Mouse (Mus musculus) hindbrain, postnatal 0 days (tissue): Measurements from ENCODE around the gene Zfyve26. TPM values are rescaled to one million over a fixed set of nuclear protein-coding genes. Genes with fewer than 3 reads are reported as not detected.
"Not testable (repeated sequence)": the region's sequence is repeated elsewhere in the genome, so short reads cannot be mapped to it uniquely, and the experiment has no call there.

Source experiments
- ATAC-seq: fragments of 200-750 bp; cut with Nextera tagmentation; 2 replicates; pipeline ENCODE4 v1.8.0; 2017; ENCODE audit warnings: mild to moderate bottlenecking, moderate TSS enrichment, moderate library complexity
- DNase-seq: peaks from one replicate; pipeline ENCODE4 v3.0.0-alpha.2; 2015; ENCODE audit warnings: low spot score
- H3K27ac ChIP-seq: fragments of 300-500 bp; sonication (generic); 2 replicates; pipeline ENCODE4 v1.5.1; 2014; ENCODE audit warnings: mild to moderate bottlenecking
- H3K27me3 ChIP-seq: fragments of 300-500 bp; sonication (generic); 2 replicates; pipeline ENCODE4 v1.6.1; 2014; ENCODE audit warnings: low read length, mixed read lengths; ENCODE audit not compliant: insufficient read depth
- H3K36me3 ChIP-seq: fragments of 300-500 bp; sonication (generic); 2 replicates; pipeline ENCODE4 v1.6.1; 2014; ENCODE audit warnings: low read length, mixed read lengths; ENCODE audit not compliant: insufficient read depth
- H3K4me1 ChIP-seq: fragments of 300-500 bp; sonication (generic); 2 replicates; pipeline ENCODE4 v1.6.1; 2014; ENCODE audit warnings: antibody characterized with exemption, low read length, mixed read lengths; ENCODE audit not compliant: insufficient read depth
- H3K4me2 ChIP-seq: fragments of 300-500 bp; sonication (generic); 2 replicates; pipeline ENCODE4 v1.6.1; 2014; ENCODE audit warnings: low read depth, mild to moderate bottlenecking, low read length, moderate library complexity, mixed read lengths
- H3K4me3 ChIP-seq: fragments of 300-500 bp; sonication (generic); 2 replicates; pipeline ENCODE4 v1.5.1; 2014; ENCODE audit warnings: low read length
- H3K9ac ChIP-seq: fragments of 300-500 bp; sonication (generic); replicated peaks from 2 replicates; pipeline ENCODE4 v1.6.1; 2014; ENCODE audit warnings: mild to moderate bottlenecking, low read length, moderate library complexity, mixed read lengths
- H3K9me3 ChIP-seq: fragments of 300-500 bp; sonication (generic); 2 replicates; pipeline ENCODE4 v1.6.1; 2016; ENCODE audit warnings: low read length, mixed read lengths
- CTCF ChIP-seq: IDR thresholded peaks from 2 replicates; pipeline ENCODE4 v1.5.1; 2016; ENCODE audit warnings: antibody characterized with exemption, control low read depth, low read depth
- WGBS: fragments of 180-500 bp; shearing (Covaris S2); extraction: QIAGEN DNeasy Blood & Tissue Kit; methylation state at CpG from one replicate; pipeline ENCODE4 v1.1.7; 2014; 5-methylcytosine and 5-hydroxymethylcytosine counted together
- polyA plus RNA-seq: library from polyadenylated mRNA; unstranded; fragments of >200 nt; fragmentation: Nextera tagmentation; extraction: Ambion mirVana; gene quantifications from 2 replicates; pipeline ENCODE4 v1.2.1, GENCODE M21; 2015
- total RNA-seq: library from RNA; depleted of rRNA; stranded (reverse); fragments of >200 nt; gene quantifications from 2 replicates; pipeline ENCODE4 v1.2.3, GENCODE M21; 2014

The Zfyve26 gene
- total and polyA plus RNA-seq, 2 experiments from 2014 or later, result 7.7 to 28.0 TPM

DNA sequence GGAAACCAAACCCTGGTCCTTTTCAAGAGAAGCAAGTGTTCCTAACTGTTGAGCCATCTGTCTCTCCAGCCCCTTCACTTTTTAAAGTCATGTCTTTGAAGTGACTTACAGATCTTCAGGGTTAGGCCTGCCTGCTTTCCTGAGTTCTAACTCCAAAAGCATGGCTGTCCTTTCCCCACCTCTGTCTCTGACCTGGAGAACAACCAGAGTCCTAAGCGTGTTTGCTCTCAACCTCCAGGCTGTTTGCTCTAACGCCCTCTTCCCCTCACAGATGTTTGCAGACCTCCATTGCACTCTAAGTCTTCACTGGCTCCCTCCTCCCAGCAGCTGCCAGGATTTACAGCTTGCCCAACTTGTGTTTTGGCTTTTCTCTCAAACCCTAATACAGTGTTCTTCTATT, 30.6 kb upstream of the Zfyve26 start:
- WGBS, result 77% methylated on average over 2 of the region's 2 CpGs
- no peaks in the 10 kb centered on the region for H3K9me3 ChIP-seq
- no peak overlapping the region for H3K4me2 ChIP-seq
- ATAC-seq (no peak), DNase-seq (no peak)
- no peak for TF ChIP-seq CTCF
- H3K27ac ChIP-seq, result no peak overlapping the region
- H3K4me1 ChIP-seq, result no peaks in the 10 kb centered on the region
- no peaks in the 10 kb centered on the region for H3K27me3 ChIP-seq
- H3K9ac ChIP-seq, result no peak overlapping the region
- no peak overlapping the region for H3K4me3 ChIP-seq
- H3K36me3 ChIP-seq, result no peaks in the 10 kb centered on the region

DNA sequence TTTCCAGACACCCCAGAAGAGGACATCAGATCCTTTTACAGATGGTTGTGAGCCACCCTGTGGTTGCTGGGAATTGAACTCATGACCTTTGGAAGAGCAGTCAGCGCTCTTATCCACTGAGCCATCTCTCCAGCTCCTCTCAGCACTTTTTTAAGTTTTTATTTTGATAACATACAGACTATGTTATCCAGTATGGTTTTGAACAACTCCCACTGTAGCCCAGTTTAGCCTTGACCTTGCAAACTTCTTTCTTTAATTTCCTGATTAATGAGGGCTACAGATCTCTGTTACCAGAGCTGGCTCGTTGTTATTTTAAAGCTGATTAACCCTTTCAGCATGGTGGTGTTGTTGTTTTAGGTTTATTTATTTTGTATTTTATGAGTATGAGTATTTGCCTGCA, 30.1 kb upstream of the Zfyve26 start:
- Histone ChIP-seq H3K36me3 (no peaks in the 10 kb centered on the region), H3K9me3 (no peaks in the 10 kb centered on the region), H3K4me3 (no peak overlapping the region), H3K27me3 (no peaks in the 10 kb centered on the region), H3K4me1 (no peaks in the 10 kb centered on the region), H3K27ac (no peak overlapping the region), H3K9ac (no peak overlapping the region), H3K4me2 (no peak overlapping the region)
- TF ChIP-seq CTCF, result no peak
- WGBS, result 76% methylated on average over 2 of the region's 2 CpGs
- no peak for DNase-seq
- ATAC-seq, result no peak

DNA sequence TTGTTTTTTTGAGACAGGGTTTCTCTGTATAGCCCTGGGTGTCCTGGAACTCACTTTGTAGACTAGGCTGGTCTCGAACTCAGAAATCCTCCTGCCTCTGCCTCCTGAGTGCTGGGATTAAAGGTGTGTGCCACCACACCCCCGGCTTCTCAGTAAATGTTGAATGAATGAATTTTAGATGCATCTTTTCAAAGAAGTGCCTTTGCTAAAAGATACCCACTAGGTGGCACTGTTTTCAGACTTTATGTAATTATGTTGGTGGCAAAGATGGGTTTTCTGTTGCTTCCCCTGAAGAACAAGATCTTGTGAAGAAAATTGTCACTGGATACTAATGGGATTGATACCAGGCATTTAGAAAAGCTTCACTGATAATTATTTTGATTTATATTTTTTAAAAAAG, 26.4 kb upstream of the Zfyve26 start:
- TF ChIP-seq CTCF, result peak; percentile 59
- not testable (repeated sequence) for ATAC-seq

DNA sequence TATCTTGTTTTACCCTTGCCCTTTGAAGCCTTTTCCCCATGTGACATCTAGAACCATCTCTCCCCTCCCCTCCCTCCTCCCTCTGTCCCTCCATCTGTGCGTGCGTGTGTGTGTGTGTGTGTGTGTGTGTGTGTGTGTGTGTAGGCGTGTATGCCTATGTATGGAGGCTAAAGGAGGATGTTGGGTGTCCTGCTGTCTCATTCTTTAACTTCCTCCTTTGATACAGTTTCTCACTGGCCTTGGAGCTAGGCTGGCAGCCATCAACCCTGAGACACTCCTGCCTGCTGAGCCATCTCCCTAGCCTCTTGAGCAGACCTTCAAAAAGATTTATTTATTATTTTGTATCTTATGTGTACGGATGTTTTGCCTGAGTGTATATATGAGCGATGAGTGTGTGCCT, 24.8 kb upstream of the Zfyve26 start:
- no peak for DNase-seq
- TF ChIP-seq CTCF, result no peak
- WGBS, result 83% methylated on average over 5 of the region's 5 CpGs

More for the DNA sequence above, 26.4 kb upstream of the Zfyve26 start:
- H3K4me2 ChIP-seq, H3K36me3 ChIP-seq, H3K27me3 ChIP-seq, H3K9ac ChIP-seq, H3K4me1 ChIP-seq, H3K4me3 ChIP-seq, H3K27ac ChIP-seq, H3K9me3 ChIP-seq: not testable (repeated sequence)
- DNase-seq, result peak; percentile 79
- WGBS, result 63% methylated on average over 2 of the region's 2 CpGs

DNA sequence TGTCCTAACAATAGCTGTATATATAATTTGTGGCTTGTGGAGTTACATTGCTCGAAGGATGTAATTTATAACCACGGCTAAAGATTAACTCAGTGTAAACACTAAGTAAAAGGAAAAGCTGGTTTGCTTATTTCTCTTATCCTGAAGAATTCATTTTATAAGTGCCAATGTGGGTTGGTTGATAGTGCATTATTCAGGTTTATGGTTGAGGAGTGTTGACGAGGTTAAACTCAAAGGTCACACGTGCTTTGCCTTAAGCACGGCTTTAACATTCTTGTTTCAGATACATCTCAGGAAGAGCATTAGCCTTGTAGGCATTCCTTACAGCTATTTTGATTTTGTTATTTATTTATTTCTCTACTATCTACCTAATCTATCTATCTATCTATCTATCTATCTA, 21.2 kb upstream of the Zfyve26 start:
- no peak for ATAC-seq
- no peaks in the 10 kb centered on the region for H3K27me3 ChIP-seq
- H3K4me1 ChIP-seq, result no peaks in the 10 kb centered on the region
- no peaks in the 10 kb centered on the region for H3K36me3 ChIP-seq
- H3K27ac ChIP-seq, result no peak overlapping the region
- no peak overlapping the region for H3K4me3 ChIP-seq
- DNase-seq, result no peak
- 93% methylated on average over 5 of the region's 5 CpGs for WGBS
- no peak overlapping the region for H3K9ac ChIP-seq
- no peaks in the 10 kb centered on the region for H3K9me3 ChIP-seq
- no peak for TF ChIP-seq CTCF
- no peak overlapping the region for H3K4me2 ChIP-seq

More for the DNA sequence above, 24.8 kb upstream of the Zfyve26 start:
- Histone ChIP-seq H3K27me3 (no peaks in the 10 kb centered on the region), H3K4me3 (no peak overlapping the region), H3K27ac (no peak overlapping the region), H3K4me2 (no peak overlapping the region), H3K4me1 (no peaks in the 10 kb centered on the region), H3K36me3 (no peaks in the 10 kb centered on the region), H3K9me3 (no peaks in the 10 kb centered on the region), H3K9ac (no peak overlapping the region)
- ATAC-seq, result no peak

DNA sequence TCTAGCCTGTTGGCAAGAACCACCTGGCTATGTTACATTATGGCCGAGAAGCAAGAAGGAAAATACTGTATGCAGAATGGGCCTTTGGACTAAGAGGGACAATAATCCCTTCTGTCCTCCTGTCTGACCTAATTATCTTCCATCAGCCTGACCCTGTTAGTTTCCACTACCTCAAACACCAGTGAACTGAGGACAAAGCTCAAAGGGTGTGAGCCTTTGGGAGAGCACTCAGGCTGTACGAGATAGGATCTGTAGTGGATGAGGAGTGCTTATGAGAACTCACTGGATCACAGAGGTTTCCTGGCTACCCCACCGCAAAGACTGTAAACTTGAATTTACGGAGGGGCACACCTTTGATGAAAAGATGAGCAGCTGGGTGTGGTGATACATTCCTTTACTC, 17.6 kb upstream of the Zfyve26 start:
- TF ChIP-seq CTCF, result no peak
- WGBS, result 87% methylated on average over 4 of the region's 4 CpGs
- no peak for ATAC-seq
- Histone ChIP-seq H3K36me3 (no peaks in the 10 kb centered on the region), H3K4me1 (no peaks in the 10 kb centered on the region), H3K9me3 (no peaks in the 10 kb centered on the region), H3K27ac (no peak overlapping the region), H3K27me3 (no peaks in the 10 kb centered on the region), H3K4me2 (no peak overlapping the region), H3K4me3 (no peak overlapping the region), H3K9ac (no peak overlapping the region)
- no peak for DNase-seq

DNA sequence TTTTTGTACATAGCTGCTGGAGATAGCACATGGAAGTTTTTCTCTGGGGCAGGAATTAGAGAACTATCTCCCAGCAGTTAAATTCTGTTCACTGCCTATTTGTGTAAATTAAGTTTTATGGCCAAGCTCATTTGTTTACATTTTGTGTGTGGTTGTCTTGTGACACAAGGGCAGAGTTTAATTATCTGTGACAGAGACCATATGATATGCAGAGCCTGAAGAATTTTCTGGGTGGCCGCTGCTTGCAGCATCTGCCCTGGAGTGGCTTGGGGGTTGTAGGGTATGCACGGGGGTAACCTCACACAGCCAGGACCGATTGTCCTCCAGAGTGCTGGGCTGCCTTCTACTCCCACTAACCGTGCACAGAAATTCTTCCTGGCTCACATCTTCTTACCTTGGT, 9.9 kb upstream of the Zfyve26 start:
- H3K4me3 ChIP-seq, result no peak overlapping the region
- TF ChIP-seq CTCF, result no peak
- no peak overlapping the region for H3K27ac ChIP-seq
- H3K9me3 ChIP-seq, result no peaks in the 10 kb centered on the region
- ATAC-seq (no peak), DNase-seq (no peak)
- WGBS, result 82% methylated on average over 4 of the region's 4 CpGs
- H3K4me1 ChIP-seq, result no peaks in the 10 kb centered on the region
- no peaks in the 10 kb centered on the region for H3K36me3 ChIP-seq
- H3K4me2 ChIP-seq, result no peak overlapping the region
- no peak overlapping the region for H3K9ac ChIP-seq
- no peaks in the 10 kb centered on the region for H3K27me3 ChIP-seq
